Mouse (Mus musculus) brain, embryonic 14.5 days (tissue): Measurements from ENCODE around the gene Card11.

Experiments used
- CTCF ChIP-seq: fragments of 200-500 bp; IDR thresholded peaks from 2 replicates; pipeline ENCODE4 v1.5.1; 2012; ENCODE audit warnings: inconsistent platforms, mild to moderate bottlenecking, moderate library complexity, borderline replicate concordance; ENCODE audit not compliant: insufficient read depth, insufficient read length; ENCODE audit errors: extremely low read depth
- POLR2A ChIP-seq: fragments of 200-500 bp; IDR thresholded peaks from 2 replicates; pipeline ENCODE4 v1.6.1; 2012; ENCODE audit warnings: mild to moderate bottlenecking, inconsistent platforms, borderline replicate concordance; ENCODE audit not compliant: poor library complexity, insufficient read depth, insufficient read length, severe bottlenecking; ENCODE audit errors: extremely low read depth

DNA sequence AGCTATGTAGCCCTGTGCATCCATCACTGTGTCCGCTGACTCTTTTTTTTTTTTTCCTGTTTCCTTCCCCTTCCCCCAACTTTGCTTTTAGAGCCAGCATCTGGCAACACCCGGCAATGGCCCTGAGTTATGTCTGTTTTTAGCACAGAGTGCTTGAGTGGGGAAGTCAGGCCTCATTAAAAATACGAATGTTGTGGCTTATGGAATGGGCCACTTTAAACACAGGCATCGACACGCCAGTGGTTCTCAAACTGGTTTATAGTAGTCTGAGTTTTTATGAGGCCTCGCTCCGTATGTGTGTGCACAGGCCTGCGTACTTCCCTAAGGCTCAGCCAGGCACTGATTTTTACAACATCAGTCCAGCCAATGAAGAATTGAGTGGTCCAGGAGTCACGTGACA lies 13.1 kb upstream of the Card11 start:
- TF ChIP-seq CTCF = no peak
- TF ChIP-seq POLR2A = no peak
